Mouse (Mus musculus) cerebellum, adult 18-20 months (tissue): Measurements from ENCODE around the gene Smim20.

Source experiments
- DNase-seq, 2 experiments: peaks; one replicate each; pipeline ENCODE4 v3.0.0; 2021

The Smim20 gene

GRCm38 (mm10) chr5:53314404-53315167, 47.7 kb downstream of the Smim20 start:
- no peak for DNase-seq

GRCm38 (mm10) chr5:53315829-53316228, 48.9 kb downstream of the Smim20 start:
- no peak for DNase-seq

- DNase-seq: no peak
Measured at GRCm38 (mm10) chr5:53317396-53317795, 50.5 kb downstream of the Smim20 start.

- no peak for DNase-seq
Measured at GRCm38 (mm10) chr5:53317885-53318466, 51.1 kb downstream of the Smim20 start.

GRCm38 (mm10) chr5:53320331-53320730, 53.4 kb downstream of the Smim20 start:
- DNase-seq: no peak

GRCm38 (mm10) chr5:53321901-53322300, 55.0 kb downstream of the Smim20 start:
- DNase-seq: no peak

GRCm38 (mm10) chr5:53322471-53322870, 55.6 kb downstream of the Smim20 start:
- no peak for DNase-seq

GRCm38 (mm10) chr5:53323121-53323520, 56.2 kb downstream of the Smim20 start:
- peak in 1 of 2 experiments; percentile 13 for DNase-seq

- DNase-seq: no peak
Measured at GRCm38 (mm10) chr5:53324256-53324655, 57.4 kb downstream of the Smim20 start.

GRCm38 (mm10) chr5:53324791-53325190, 57.9 kb downstream of the Smim20 start:
- no peak for DNase-seq

- peak; percentile 79 to 80 for DNase-seq
Measured at GRCm38 (mm10) chr5:53326023-53326422, 59.1 kb downstream of the Smim20 start.

- no peak for DNase-seq
Measured at GRCm38 (mm10) chr5:53326491-53326890, 59.6 kb downstream of the Smim20 start.
